Mouse (Mus musculus): Measurements from ENCODE around the gene Kirrel. TPM values are rescaled to one million over a fixed set of nuclear protein-coding genes. Genes with fewer than 3 reads are reported as not detected.

Gene Kirrel
- polyA plus RNA-seq, 1 experiment, result 20.7 TPM

GRCm38 (mm10) chr3:87030855-87031254 is 143.7 kb downstream of the Kirrel start:
- Histone ChIP-seq H3K36me3 (ENCODE audit: control insufficient read depth, insufficient read depth) (no peaks in the 10 kb centered on the region), H3K4me2 (ENCODE audit: low read depth) (no peak overlapping the region), H3K79me2 (ENCODE audit: control insufficient read depth, insufficient read depth) (no peaks in the 10 kb centered on the region), H3K27me3 (ENCODE audit: control insufficient read depth, insufficient read depth, insufficient read length) (peaks cover 9% of the 10 kb centered on the region), H3K4me3 (no peak overlapping the region), H3ac (ENCODE audit: control insufficient read depth, insufficient read length) (no peak overlapping the region)
- no peak for TF ChIP-seq MYOG (IDR thresholded peaks at IDR 0.05; ENCODE audit: control insufficient read depth in 1 of 3, insufficient read depth in 1 of 3, insufficient read length in 2 of 3, low read depth in 2 of 3)

Other genes starting within 250 kb of the Kirrel start
- 0.38 TPM for gene Cd1d1, start 175.3 kb downstream of the Kirrel start, polyA plus RNA-seq (2012; fragmentation: generic; extraction: Trizol)
- gene Fcrls, start 89.0 kb upstream of the Kirrel start, polyA plus RNA-seq (2012; fragmentation: generic; extraction: Trizol), result not detected
- gene Cd5l, start 183.1 kb upstream of the Kirrel start, polyA plus RNA-seq (2012; fragmentation: generic; extraction: Trizol), result not detected
- gene Fcrl1, start 201.6 kb upstream of the Kirrel start, polyA plus RNA-seq (2012; fragmentation: generic; extraction: Trizol), result not detected

Measured in myocyte (in vitro differentiated cells).